Mouse (Mus musculus): ENCODE results near the gene Dio1.

GRCm38 (mm10) chr4:107302221-107302620 lies 4.7 kb downstream of the Dio1 start:
- TF ChIP-seq CTCF (conservative IDR thresholded peaks at IDR 0.05; ENCODE audit: low read length), result no peak
- no peak for TF ChIP-seq POU5F1 (IDR thresholded peaks at IDR 0.05; ENCODE audit: borderline replicate concordance, low read length)
